Comparison of ENCODE assay signal across 18 mouse cellular contexts in the genomic region with DNA sequence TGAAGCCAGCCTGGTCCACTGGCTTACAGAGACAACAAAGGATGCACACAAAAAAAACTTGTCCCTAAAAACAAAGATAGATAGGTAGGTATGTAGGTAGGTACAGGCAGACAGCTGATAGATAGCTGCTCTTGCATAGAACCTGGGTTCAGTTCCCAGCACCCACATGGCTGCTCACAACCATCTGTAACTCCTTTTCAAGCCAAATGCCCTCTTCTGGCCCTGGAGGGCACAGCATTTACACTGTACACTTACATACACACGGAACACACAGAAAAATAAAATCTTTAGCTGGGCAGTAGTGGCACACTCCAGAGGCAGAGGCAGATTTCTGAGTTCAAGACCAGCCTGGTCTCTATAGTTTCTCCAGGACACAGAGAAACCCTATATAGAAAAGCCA. TPM values are rescaled to one million over a fixed set of nuclear protein-coding genes. Genes with fewer than 3 reads are reported as not detected.
"Had no signal": no experiment of that assay in that cellular context is flagged by ENCODE, and none has a peak within 500 bp of the region (broad histone marks: within the 10 kb centered on the region; RNA-seq: fewer than 3 reads in every experiment).

No protein-coding gene starts in this region.

- H3K9ac ChIP-seq: limb, embryonic 12.5 days; limb, embryonic 15.5 days; liver, embryonic 14.5 days; liver, postnatal 0 days; lung, embryonic 14.5 days; midbrain, embryonic 13.5 days had no signal

- H3K9me3 ChIP-seq: limb, embryonic 15.5 days; megakaryocyte, embryonic 14.5 days; midbrain, embryonic 13.5 days had no signal

- H3K27ac ChIP-seq: limb, embryonic 12.5 days; limb, embryonic 15.5 days; liver, embryonic 14.5 days; midbrain, embryonic 10.5 days; midbrain, embryonic 13.5 days had no signal

- H3K4me2 ChIP-seq: limb, embryonic 12.5 days; limb, embryonic 15.5 days; liver, embryonic 11.5 days; lung, embryonic 14.5 days; midbrain, embryonic 13.5 days had no signal

- H3K27me3 ChIP-seq: limb, embryonic 12.5 days; limb, embryonic 15.5 days; megakaryocyte, embryonic 14.5 days; midbrain, embryonic 13.5 days had no signal

- DNase-seq: kidney, postnatal 10 days; kidney, postnatal 36 days; left cerebral cortex, postnatal 4 days; liver, postnatal 0 days; lung, embryonic 14.5 days; lung, postnatal 36 days; thymus, adult 18-20 months; thymus, postnatal 36 days had no signal

- H3K4me3 ChIP-seq: limb, embryonic 12.5 days; limb, embryonic 15.5 days; megakaryocyte, embryonic 14.5 days; midbrain, embryonic 10.5 days; midbrain, embryonic 13.5 days had no signal

- ATAC-seq: liver, postnatal 0 days; lung, postnatal 0 days; midbrain, embryonic 13.5 days had no signal

RNA-seq across cellular contexts. Expression of a gene that starts 24.3 kb away (rescaled TPM):
- total RNA-seq: midbrain, postnatal 0 days had no signal
- polyA plus RNA-seq: neural tube, embryonic 14.5 days had no signal
